Mouse (Mus musculus) skeletal muscle tissue, adult 2 months (tissue): ENCODE results near the gene Hoxc6.
A peak's percentile ranks its signal among the peaks of the same experiment; 100 is the strongest.

Experiments used
- DNase-seq: peaks from one replicate; pipeline ENCODE4 v3.0.0-alpha.2; 2012; ENCODE audit warnings: low read depth, low spot score

Hoxc6 gene

DNA sequence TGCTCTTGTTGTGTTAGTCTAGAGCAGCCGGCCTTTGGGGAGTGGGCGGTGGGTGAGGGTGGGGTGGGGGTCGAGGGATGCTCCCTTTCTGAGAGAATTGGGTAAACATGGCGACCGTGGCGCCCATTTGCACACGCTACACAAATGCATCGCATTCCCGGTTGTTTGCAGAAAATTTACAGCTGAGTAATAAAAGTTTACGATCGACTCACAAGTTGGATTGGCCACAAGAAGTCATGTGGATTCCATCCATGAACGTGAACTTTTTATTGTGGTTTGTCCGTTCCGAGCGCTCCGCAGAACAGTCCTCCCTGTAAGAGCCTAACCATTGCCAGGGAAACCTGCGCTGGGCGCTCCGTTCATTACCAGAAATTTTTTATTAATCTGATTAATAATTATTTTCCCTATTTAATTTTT is at the start of gene Hoxc6:
TSS of gene Hoxc6 (plus strand) at position 319 of the 417 bp plus-strand sequence.
- DNase-seq: no peak

DNA sequence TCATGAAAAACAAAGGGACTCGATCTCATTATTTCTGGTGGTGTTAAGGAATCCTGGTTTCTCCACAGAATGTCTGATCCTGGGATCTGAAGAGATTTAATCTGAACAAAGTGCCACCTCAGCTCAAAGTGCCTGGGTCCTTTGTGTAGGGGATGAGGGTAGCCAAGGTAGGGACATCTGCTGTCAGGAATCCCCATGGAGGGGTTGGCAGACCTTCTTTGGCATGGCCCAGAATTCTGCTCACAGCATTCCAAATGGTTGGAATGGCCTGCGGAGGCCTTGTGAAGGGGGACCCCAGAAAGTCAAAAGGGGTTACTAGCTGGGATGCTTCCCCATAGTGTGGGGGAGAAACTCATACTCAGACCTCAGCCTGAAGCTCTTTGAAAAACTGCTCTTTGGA is 49.2 kb upstream of the Hoxc6 start:
- no peak for DNase-seq

DNA sequence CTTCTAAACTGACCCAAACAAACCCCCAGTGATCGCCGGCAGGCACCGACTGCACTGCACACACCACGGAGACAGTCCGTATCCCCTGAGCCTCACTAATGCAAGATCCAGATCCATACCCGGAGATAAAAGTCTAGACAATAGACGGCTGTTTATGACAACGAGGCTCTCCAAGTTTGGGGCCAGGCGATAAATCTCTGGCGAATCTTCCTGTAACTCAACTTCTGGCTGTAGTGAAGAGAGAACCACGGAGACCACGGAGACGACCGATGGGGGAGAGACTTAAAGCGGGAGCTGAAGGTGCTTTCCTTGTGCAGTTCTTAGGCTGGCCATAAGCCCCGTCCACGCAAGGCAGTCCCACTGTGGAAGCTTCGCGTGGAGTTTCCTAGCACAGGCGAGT is 48.4 kb upstream of the Hoxc6 start:
- DNase-seq: no peak

DNA sequence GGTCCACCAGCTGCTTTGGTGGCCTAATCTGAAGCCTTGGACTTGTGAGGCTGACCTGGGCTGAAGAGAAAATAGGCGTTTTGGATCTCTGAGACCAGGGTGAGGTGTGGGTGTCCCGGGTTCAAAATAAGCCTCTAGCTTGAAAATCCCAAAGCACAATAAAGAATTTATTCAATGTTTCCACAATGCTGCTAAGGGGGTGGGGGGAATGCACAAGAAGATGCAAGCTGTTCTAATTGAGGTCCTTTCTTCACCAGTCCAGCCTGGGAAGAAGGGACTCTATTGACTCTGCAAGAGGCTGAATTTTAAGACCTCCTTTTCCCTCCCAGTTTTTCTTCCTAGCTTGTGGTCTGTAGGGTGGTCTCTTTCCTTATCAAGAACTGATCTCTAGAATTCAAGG is 47.2 kb upstream of the Hoxc6 start:
- no peak for DNase-seq

DNA sequence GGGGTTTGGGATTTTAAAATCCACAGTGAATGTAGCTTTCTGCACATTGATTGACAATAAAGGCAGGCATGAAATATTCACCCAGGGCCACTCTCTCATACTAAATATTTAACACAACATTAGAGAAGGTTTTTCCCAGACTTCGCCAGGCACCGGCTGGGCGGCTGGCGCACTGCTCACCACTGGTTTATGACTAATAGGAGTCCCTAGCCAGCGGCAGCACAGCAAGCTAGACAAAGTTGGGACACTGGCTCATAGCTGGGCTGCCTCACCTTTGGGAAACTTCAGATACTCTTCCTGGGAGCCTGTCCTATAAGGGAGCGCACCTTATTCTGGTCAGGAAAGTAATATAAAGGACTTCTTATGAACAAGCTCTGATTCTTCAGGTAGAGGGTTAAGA is 44.5 kb upstream of the Hoxc6 start:
- no peak for DNase-seq

DNA sequence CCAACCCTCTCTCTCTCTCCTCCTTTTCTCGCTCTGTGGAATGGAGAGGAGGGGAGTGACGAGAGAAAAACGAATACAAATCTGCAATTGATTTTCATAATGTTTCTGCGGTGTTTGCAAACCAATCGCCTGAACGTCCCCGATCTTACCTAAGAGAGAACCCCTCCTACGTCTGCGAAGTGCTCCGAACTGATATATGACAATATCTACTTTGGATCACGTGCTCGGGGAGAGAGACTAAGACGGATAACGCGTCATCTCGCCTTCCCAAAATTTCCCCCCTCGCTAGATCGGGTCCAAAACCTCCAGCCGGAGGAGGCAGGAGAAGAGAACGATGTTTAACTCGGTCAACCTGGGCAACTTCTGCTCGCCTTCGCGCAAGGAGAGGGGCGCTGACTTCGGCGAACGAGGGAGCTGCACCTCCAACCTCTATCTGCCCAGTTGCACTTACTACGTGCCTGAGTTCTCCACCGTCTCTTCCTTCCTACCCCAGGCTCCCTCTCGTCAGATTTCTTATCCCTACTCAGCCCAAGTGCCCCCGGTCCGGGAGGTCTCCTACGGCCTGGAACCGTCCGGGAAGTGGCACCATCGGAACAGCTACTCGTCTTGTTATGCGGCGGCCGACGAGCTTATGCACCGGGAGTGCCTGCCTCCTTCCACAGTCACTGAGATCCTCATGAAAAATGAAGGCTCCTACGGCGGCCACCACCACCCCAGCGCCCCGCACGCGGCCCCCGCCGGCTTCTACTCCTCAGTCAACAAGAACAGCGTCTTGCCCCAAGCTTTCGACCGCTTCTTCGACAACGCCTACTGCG is 43.7 kb upstream of the Hoxc6 start, which contains the start of gene Hoxc11:
TSS of gene Hoxc11 (plus strand) at position 236 of the 815 bp plus-strand sequence.
- peak; percentile 45 for DNase-seq

DNA sequence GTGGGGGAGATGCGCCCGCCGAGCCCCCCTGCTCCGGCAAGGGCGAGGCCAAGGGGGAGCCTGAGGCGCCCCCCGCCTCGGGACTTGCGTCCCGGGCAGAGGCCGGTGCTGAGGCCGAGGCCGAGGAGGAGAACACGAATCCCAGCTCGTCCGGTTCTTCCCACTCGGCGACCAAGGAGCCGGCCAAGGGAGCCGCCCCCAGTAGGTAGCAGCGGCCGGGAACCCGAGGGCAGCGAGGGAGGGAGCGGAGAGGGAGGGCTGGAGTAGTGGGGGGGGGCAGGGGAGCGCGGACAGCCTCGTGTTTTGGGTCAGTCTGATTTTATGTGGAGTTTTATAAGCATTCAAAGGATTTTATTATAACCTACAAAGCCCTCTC is 43.1 kb upstream of the Hoxc6 start:
- DNase-seq: peak; percentile 40

DNA sequence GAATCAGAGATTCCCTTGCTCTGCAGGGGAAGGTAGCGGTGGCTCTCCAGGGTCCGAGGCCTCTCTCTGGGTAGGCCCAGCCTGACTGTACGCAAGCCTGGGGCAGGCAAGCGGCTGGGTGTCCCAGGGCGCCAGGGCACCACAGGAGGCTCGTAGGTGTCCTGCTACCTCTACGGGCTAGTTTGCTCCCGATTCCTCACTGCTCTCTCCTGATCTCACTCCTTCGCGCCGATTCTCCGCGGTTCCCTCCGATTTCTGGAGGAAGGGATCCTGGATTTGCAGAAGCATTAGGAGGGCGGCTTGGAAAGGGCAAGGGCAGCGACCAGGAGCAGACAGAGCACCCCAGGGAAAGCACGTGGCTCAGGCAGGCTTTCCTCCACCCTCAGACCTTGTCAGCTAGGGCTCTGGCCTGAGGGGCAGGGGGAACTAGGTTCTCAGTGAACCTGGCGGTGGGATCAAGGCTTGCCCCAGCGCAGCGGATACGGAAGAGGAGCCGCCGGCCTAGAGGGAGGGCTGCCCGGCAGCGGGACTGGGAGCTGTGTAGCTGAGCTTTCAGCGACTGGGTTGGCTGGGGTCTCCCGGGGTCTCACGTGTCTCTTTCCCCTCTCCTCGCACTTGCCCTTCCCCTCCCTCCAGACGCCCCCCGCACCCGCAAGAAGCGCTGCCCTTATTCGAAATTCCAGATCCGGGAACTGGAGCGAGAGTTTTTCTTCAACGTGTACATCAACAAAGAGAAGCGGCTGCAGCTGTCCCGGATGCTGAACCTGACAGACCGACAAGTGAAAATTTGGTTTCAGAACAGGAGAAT is 42.0 kb upstream of the Hoxc6 start:
- DNase-seq: peak; percentile 44

DNA sequence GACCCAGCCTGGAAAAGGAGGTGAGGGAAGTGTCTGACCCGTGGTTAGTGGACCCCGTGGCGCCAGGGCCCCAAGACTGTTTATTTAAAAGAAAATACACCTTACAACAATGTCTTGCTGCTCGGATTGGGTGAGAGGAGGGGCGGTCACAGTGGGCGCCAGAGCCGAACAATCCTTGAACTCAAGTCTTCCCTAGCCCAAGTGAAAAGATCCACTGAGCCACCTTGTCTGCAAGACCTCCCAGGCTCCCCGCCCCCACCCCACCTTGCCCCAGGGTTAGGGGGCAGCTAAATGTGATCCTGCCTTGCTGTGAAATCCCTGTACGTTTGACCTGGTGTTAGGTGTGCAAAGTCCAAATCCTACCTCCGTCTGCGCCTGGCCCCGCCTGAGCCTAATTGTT is 41.2 kb upstream of the Hoxc6 start:
- DNase-seq: no peak

DNA sequence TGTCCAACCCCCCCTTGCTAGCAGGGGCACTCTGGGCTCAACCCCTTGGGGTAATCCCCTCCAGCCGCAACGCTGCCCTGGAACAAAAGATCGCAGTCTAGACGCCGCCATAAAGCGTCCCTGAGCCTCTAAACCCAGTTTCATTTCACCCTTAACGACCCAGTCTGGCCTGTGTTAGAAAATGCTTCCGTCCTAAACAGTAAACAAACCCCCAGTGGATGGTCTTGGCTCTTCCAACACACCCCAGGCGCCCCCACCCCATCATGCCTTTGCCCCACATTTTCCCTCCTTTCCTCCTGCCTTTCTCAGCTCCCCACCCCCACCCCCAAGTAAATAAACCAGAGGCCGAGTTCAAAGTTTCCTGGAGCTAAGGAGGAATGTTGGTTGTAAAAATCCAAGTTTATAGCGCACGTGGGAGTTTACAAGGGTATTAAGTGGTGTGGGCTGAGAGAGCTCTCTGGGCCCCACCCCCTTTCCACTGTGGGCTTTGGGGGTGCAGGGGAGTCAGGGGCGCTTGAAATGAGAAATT is 38.3 kb upstream of the Hoxc6 start:
- no peak for DNase-seq

DNA sequence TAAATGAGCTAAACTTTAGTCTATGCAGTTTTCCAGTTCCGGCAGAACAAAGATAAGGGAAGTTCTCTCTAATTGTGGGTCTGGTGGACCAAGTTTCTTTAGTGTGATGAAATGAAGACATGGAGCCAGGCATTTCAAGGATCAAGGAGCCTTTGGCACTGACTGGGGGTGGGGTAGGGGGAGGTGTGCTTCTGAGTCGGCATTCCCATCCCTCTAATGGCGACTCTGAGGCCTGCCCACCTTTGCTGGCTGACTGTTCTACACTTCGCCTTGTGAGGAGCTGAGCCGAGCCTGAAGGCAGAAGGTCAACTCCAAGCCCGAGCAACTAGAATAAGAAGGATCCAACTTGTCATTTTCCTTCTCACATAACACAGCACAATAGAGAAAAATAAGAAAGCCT is 36.3 kb upstream of the Hoxc6 start:
- DNase-seq: peak; percentile 46

DNA sequence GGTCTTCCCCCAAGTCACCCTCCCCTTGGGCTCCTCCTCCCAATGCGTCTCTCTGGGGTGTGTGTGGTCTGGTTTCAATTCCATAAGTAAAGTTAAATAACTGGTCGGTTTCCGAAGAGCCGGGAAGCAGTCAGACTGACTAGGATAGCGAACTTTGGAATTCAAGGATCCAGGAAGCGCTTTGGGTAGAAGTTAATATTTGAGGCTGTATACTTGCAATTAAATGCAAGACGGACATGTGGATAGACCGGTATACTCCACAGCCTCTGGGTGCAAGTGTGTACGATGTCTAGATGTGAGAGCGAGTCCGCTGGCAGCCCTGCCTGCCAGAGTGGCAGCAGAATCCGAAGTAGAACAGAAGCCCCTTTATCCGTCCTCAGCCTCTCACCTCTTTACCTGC is 35.6 kb upstream of the Hoxc6 start:
- DNase-seq: no peak

DNA sequence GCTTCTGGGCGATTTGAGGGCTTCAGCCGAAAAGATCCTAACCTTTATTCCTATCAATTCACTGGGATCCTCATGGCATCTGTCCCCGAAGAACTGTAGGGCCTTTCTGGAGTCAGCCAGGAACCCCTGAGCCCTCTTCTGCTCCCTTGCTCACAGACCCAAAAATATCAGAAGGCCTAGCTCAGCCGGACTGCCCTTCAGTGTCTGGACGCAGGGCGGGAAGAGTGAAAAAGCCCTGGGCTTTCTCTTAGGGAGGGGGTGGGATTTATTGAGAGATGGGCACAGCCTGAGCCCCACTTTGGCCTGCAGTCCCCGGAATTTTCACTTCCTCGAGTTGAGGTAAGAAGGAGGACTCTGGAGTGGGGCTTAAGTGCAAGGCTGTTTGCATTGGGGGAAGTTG is 34.8 kb upstream of the Hoxc6 start:
- no peak for DNase-seq

DNA sequence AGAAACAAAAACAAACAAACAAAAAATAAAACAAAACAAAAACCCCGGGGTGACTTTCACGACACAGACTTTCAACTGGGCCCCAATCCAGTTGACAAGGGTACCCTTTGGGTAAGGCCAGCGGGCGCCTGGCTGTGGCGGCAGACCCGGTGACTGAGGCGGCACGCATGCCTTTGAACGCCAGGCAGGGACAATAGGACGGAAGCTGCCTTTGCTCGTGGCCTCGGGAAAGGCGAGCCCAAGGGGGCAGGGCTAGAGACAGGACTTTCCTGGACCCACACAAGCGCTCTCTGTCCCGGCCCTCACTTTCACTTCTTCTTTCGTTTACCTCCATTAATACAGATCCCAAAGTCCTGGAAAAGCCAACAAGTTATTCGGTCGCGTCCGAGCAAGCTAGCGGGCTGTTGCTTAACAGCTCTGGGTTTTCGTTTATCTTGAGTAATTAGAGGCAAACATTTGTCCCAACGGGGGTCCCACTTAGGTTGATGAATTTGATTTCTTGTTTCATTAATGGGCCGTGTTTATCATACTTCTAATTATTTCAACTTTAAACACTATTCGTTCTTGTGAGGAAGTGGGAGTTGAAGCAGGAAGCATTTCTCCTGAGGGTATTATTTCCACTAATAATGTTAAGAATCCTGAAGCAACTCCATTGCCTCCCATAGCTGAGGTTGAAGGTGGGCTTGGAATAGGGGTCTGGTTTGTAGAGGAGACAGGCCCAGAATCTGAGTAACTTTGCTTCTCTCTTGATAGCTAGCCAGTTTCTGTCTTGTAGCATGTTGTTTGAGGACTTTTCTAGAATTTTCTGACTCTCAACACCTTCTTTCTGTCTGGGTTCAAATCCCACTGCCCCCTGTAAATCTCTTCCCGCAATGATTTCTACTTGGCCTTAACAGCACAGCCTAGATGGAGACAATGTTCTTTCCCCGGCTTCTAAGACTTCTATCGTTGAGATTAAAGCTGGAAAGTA is 34.1 kb upstream of the Hoxc6 start:
- DNase-seq: peak; percentile 83

DNA sequence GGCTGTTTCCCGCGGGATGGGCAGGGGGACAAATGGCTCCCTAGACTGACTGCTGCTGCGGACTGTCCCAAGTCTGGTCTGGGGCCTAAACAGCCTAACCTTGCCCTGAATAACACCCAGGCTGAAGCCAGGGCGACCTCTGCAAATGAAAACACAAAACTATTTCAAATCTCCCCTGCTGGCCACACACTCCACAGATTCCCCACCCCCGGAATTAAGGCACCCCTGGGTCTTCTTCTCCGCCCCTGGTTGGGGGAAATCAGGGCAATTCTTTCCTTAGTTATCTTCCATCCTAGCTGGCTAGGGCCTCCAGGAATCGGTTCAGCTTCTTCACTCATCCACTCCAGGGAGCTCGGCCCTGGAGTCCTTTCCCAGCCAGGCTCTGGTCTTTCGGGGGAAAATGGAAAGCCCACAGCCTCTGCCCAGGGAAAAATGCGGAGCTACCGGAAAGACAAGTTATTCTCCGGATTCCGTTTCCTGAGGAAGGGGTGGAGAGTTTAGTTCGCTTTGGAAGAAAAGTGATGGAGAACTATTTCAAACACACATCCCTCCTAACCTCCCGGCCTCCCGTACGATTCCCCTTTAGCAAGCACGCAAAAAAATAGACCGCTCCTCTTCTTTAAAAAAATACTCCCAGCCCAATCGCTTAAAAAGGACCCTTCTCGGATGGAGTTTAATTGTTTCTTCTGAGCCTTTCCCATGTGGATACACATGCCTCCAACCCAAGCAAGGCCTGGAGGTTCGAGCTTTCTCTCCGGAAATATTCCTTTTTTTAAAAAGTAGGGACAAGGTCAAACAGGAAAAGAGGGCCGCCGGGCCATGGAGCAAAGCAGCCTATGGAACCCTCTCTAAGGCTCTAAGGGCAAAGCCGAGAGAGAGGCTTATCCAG is 32.8 kb upstream of the Hoxc6 start:
- DNase-seq: no peak

DNA sequence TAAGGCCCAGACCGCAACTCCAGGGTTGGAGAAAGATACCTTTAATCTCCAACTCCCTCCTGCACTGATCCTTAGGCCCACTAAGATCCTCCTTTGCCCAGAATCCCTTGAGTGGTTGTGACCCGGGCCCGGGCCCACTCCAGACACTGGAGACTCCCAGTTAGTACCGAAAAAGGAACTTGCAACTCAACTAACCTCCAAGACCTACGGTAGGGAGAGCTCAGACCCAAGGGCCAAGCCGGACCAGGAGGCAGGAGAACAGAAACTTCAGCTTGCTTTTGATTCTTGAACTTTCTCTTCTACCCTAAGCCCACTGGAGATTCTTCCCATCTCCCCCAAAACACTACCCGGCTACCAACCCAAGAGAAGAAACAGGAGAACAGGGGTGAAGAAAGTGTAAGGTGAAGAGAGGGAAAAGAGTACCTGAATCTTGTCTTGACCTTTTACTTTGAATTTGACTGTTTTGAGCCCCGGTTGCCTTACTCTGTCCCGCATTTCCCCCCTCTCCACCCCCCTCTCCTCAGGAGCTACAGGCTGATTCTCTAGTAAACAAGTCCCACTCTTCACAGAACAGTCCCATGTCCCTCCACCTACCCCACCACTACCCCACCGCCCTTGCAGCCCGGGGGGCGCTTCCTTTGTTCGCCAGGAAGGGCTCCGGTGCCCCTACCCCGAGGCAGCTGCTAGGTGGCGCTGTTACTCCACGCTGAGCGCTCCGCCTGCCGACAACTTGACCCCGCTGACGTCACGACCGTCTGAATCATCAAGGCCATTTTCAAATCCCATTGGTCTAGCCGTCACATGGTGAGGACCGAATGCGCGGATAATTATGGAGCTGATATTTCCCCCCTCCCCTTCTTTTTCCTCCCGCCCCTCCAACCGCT is 31.9 kb upstream of the Hoxc6 start:
- DNase-seq: peak; percentile 98

DNA sequence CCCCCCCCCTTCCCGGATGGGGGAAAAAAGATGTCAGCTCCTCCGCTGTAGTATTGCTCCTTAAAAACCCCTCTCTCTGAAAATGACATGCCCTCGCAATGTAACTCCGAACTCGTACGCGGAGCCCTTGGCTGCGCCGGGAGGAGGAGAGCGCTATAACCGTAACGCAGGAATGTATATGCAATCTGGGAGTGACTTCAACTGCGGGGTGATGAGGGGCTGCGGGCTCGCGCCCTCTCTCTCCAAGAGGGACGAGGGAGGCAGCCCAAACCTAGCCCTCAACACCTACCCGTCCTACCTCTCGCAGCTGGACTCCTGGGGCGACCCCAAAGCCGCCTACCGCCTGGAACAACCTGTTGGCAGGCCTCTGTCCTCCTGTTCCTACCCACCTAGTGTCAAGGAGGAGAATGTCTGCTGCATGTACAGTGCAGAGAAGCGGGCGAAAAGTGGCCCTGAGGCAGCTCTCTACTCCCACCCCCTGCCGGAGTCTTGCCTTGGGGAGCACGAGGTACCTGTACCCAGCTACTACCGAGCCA is 31.2 kb upstream of the Hoxc6 start, which contains the start of gene Hoxc10:
TSS of gene Hoxc10 (plus strand) at position 21 of the 536 bp plus-strand sequence.
- DNase-seq: no peak

DNA sequence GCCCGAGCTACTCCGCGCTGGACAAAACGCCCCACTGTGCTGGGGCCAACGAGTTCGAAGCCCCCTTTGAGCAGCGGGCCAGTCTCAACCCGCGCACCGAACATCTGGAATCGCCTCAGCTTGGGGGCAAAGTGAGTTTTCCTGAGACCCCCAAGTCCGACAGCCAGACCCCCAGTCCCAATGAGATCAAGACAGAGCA is 30.8 kb upstream of the Hoxc6 start, which contains the start of gene Hoxc5:
TSS of gene Hoxc5 (plus strand) at position 132 of the 199 bp plus-strand sequence.
- no peak for DNase-seq
